Mouse (Mus musculus): ENCODE results near the gene Cpb2. TPM values are rescaled to one million over a fixed set of nuclear protein-coding genes. Genes with fewer than 3 reads are reported as not detected.

Cpb2 gene
- polyA plus RNA-seq, 1 experiment from 2014 or later = 19.8 TPM

- H3K4me2 ChIP-seq (replicated peaks; ENCODE audit: low read depth, low read length) = no peak overlapping the region
Observed at GRCm38 (mm10) chr14:75301081-75301480, 59.0 kb downstream of the Cpb2 start.

DNA sequence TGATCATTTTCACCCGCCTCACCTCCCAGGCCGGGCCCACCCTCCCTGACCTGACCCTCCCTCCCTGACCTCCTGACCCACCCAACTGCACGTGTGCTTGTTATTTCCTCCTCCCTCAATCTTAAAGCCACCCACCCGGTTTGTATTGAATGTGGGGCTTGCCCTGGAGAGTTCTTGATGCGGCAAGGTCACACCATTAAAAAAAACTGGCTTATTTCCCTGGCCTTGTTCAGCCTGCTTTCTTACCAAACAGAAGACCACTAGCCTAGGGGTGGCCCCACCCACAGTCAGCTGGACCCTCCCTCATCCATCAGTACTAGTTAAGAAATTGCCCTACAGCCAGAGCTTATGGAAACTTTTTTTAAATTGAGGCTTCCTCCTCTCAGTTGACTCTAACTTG is 61.7 kb downstream of the Cpb2 start:
- H3K27ac ChIP-seq (ENCODE audit: low read length) = no peak overlapping the region
- no peaks in the 10 kb centered on the region for H3K36me3 ChIP-seq (ENCODE audit: insufficient read depth, low read length)
- no peak overlapping the region for H3K9ac ChIP-seq (replicated peaks; ENCODE audit: low read length)
- WGBS = 23% methylated on average over 5 of the region's 5 CpGs
- no peaks in the 10 kb centered on the region for H3K4me1 ChIP-seq (ENCODE audit: insufficient read depth, low read length)
- no peak overlapping the region for H3K4me3 ChIP-seq (ENCODE audit: low read length)
- no peak overlapping the region for H3K4me2 ChIP-seq (replicated peaks; ENCODE audit: low read depth, low read length)
- no peak for ATAC-seq (ENCODE audit: low FRiP score, low TSS enrichment)
- H3K27me3 ChIP-seq (ENCODE audit: insufficient read depth, low read length) = no peaks in the 10 kb centered on the region
- H3K9me3 ChIP-seq (ENCODE audit: low read length) = no peaks in the 10 kb centered on the region

More at GRCm38 (mm10) chr14:75301081-75301480, 59.0 kb downstream of the Cpb2 start:
- Histone ChIP-seq H3K27ac (ENCODE audit: low read length) (no peak overlapping the region), H3K4me3 (ENCODE audit: low read length) (no peak overlapping the region), H3K9ac (replicated peaks; ENCODE audit: low read length) (no peak overlapping the region), H3K4me1 (ENCODE audit: insufficient read depth, low read length) (no peaks in the 10 kb centered on the region), H3K27me3 (ENCODE audit: insufficient read depth, low read length) (no peaks in the 10 kb centered on the region), H3K9me3 (ENCODE audit: low read length) (no peaks in the 10 kb centered on the region), H3K36me3 (ENCODE audit: insufficient read depth, low read length) (no peaks in the 10 kb centered on the region)
- no peak for ATAC-seq (ENCODE audit: low FRiP score, low TSS enrichment)
- 94% methylated on average over 1 of the region's 1 CpGs for whole genome bisulfite sequencing

- H3K4me2 ChIP-seq (replicated peaks; ENCODE audit: low read depth, low read length) = no peak overlapping the region
- H3K9ac ChIP-seq (replicated peaks; ENCODE audit: low read length) = no peak overlapping the region
- H3K27ac ChIP-seq (ENCODE audit: low read length) = no peak overlapping the region
- peaks cover 4% of the 10 kb centered on the region; the same call in 1 of the 2 replicates for H3K36me3 ChIP-seq (ENCODE audit: insufficient read depth, low read length)
- no peak for ATAC-seq (ENCODE audit: low FRiP score, low TSS enrichment)
- no peaks in the 10 kb centered on the region for H3K4me1 ChIP-seq (ENCODE audit: insufficient read depth, low read length)
- H3K27me3 ChIP-seq (ENCODE audit: insufficient read depth, low read length) = no peaks in the 10 kb centered on the region
- no peak overlapping the region for H3K4me3 ChIP-seq (ENCODE audit: low read length)
- H3K9me3 ChIP-seq (ENCODE audit: low read length) = no peaks in the 10 kb centered on the region
Observed at GRCm38 (mm10) chr14:75307855-75308254, 65.8 kb downstream of the Cpb2 start.

DNA sequence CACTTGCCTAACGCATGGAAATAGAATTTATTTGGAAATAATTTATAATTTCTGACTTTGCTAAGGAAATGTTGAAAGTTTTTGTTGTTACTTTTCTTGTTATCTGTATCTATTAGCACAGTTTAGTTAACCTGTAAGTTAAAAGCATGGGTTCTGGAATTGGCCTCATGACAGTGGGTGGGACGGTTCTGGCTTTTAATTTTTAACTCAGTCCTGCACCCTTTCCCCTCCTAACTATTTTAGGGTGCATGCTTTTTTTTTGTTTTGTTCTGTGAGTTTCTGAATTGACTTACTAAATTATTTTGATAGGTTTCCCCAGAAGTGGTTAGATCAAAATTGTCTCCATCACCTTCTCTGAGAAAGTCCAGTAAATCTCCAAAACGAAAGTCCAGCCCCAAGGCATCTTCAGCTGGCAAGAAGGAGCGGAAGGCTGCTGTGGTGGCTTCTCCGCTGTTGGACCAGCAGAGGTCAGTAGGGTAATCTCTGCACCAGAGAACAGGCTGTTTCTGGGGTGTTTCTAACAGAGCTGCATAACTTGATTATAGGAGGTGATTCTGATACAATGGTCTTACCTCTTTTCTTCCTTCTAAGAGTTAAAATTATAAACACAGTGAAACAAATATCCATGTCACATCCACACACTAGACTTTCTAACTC is 67.4 kb downstream of the Cpb2 start:
- H3K4me1 ChIP-seq (ENCODE audit: insufficient read depth, low read length) = no peaks in the 10 kb centered on the region
- no peak for ATAC-seq (ENCODE audit: low FRiP score, low TSS enrichment)
- H3K4me2 ChIP-seq (replicated peaks; ENCODE audit: low read depth, low read length) = no peak overlapping the region
- no peak overlapping the region for H3K27ac ChIP-seq (ENCODE audit: low read length)
- no peaks in the 10 kb centered on the region for H3K9me3 ChIP-seq (ENCODE audit: low read length)
- peaks cover 4% of the 10 kb centered on the region; the same call in 1 of the 2 replicates for H3K36me3 ChIP-seq (ENCODE audit: insufficient read depth, low read length)
- no peaks in the 10 kb centered on the region for H3K27me3 ChIP-seq (ENCODE audit: insufficient read depth, low read length)
- no peak overlapping the region for H3K4me3 ChIP-seq (ENCODE audit: low read length)
- 56% methylated on average over 5 of the region's 5 CpGs for WGBS
- no peak overlapping the region for H3K9ac ChIP-seq (replicated peaks; ENCODE audit: low read length)

- H3K9me3 ChIP-seq (ENCODE audit: low read length) = no peaks in the 10 kb centered on the region
- no peaks in the 10 kb centered on the region for H3K4me1 ChIP-seq (ENCODE audit: insufficient read depth, low read length)
- 95% methylated on average over 2 of the region's 2 CpGs for WGBS
- H3K4me2 ChIP-seq (replicated peaks; ENCODE audit: low read depth, low read length) = no peak overlapping the region
- no peak overlapping the region for H3K4me3 ChIP-seq (ENCODE audit: low read length)
- H3K36me3 ChIP-seq (ENCODE audit: insufficient read depth, low read length) = peaks cover 4% of the 10 kb centered on the region; the same call in 1 of the 2 replicates
- no peak overlapping the region for H3K27ac ChIP-seq (ENCODE audit: low read length)
- no peak for ATAC-seq (ENCODE audit: low FRiP score, low TSS enrichment)
- no peak overlapping the region for H3K9ac ChIP-seq (replicated peaks; ENCODE audit: low read length)
- H3K27me3 ChIP-seq (ENCODE audit: insufficient read depth, low read length) = no peaks in the 10 kb centered on the region
Observed at GRCm38 (mm10) chr14:75314484-75314883, 72.4 kb downstream of the Cpb2 start.

GRCm38 (mm10) chr14:75318736-75319135 is 76.6 kb downstream of the Cpb2 start:
- H3K4me1 ChIP-seq (ENCODE audit: insufficient read depth, low read length) = no peaks in the 10 kb centered on the region
- ATAC-seq (ENCODE audit: low FRiP score, low TSS enrichment) = no peak
- H3K36me3 ChIP-seq (ENCODE audit: insufficient read depth, low read length) = peaks cover 20% of the 10 kb centered on the region
- no peak overlapping the region for H3K27ac ChIP-seq (ENCODE audit: low read length)
- 91% methylated on average over 2 of the region's 2 CpGs for WGBS
- no peak overlapping the region for H3K4me2 ChIP-seq (replicated peaks; ENCODE audit: low read depth, low read length)
- H3K27me3 ChIP-seq (ENCODE audit: insufficient read depth, low read length) = no peaks in the 10 kb centered on the region
- no peaks in the 10 kb centered on the region for H3K9me3 ChIP-seq (ENCODE audit: low read length)
- H3K4me3 ChIP-seq (ENCODE audit: low read length) = no peak overlapping the region
- no peak overlapping the region for H3K9ac ChIP-seq (replicated peaks; ENCODE audit: low read length)

DNA sequence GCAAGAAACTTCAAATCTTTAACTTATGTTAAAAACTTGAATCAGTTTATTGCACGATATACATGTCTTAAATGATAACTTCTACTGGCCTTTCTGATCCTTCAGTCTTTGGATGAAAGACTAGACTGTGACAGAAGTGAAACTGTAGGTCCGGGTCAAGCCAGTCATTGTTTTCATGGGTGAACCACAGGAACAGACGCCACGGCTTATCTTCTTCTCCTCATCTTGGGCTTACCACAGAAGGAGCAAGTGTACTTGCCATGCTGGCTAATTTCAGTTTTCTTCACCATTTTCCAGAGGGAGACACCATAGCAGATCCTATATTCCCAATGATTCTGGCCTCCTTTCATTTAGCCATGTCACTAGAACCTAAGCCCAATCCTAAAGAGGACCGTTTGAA is 78.2 kb downstream of the Cpb2 start:
- Histone ChIP-seq H3K4me1 (ENCODE audit: insufficient read depth, low read length) (no peaks in the 10 kb centered on the region), H3K4me3 (ENCODE audit: low read length) (no peak overlapping the region), H3K27me3 (ENCODE audit: insufficient read depth, low read length) (no peaks in the 10 kb centered on the region), H3K4me2 (replicated peaks; ENCODE audit: low read depth, low read length) (no peak overlapping the region), H3K9ac (replicated peaks; ENCODE audit: low read length) (no peak overlapping the region), H3K9me3 (ENCODE audit: low read length) (no peaks in the 10 kb centered on the region), H3K36me3 (ENCODE audit: insufficient read depth, low read length) (peaks cover 27% of the 10 kb centered on the region), H3K27ac (ENCODE audit: low read length) (no peak overlapping the region)
- 95% methylated on average over 5 of the region's 5 CpGs for WGBS
- no peak for ATAC-seq (ENCODE audit: low FRiP score, low TSS enrichment)

DNA sequence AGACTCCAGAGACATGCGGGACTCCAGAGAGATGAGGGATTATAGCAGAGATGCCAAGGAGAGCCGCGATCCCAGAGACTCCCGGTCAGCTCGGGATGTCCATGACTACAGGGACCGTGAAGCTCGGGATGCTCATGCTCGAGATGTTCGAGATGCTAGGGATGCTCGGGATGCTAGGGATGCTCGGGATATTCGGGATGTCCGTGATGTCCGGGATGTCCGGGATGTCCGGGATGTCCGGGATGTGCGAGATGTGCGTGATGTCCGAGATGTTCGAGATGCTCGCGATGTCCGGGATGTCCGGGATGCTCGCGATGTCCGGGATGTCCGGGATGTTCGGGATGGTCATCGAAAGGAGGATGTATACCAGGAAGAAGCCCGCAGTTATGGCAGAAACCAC is 81.3 kb downstream of the Cpb2 start:
- Histone ChIP-seq H3K36me3 (ENCODE audit: insufficient read depth, low read length) (peaks cover 37% of the 10 kb centered on the region), H3K4me3 (ENCODE audit: low read length) (no peak overlapping the region), H3K4me2 (replicated peaks; ENCODE audit: low read depth, low read length) (no peak overlapping the region), H3K4me1 (ENCODE audit: insufficient read depth, low read length) (no peaks in the 10 kb centered on the region), H3K27ac (ENCODE audit: low read length) (no peak overlapping the region), H3K9me3 (ENCODE audit: low read length) (no peaks in the 10 kb centered on the region), H3K27me3 (ENCODE audit: insufficient read depth, low read length) (no peaks in the 10 kb centered on the region), H3K9ac (replicated peaks; ENCODE audit: low read length) (no peak overlapping the region)
- no peak for ATAC-seq (ENCODE audit: low FRiP score, low TSS enrichment)
- WGBS = 97% methylated on average over 32 of the region's 32 CpGs

DNA sequence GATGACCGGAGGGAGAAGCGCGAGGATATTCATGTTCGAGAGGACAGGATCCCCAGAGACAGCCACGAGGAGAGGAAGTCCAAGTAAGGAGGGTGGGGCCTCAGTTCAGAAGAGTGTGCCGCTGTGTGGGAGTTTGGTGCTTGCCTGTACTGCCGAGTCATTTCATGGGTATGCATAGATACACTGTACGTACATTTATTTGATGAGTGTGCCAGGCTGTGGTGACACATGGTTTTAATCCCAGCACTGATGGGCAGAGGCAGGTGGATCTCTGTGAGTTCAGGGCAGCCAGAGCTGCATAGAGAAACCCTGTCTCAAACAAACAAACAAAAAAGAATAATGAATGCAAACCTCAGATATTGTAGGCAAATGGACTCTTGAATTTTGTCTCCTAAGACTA is 86.0 kb downstream of the Cpb2 start:
- Histone ChIP-seq H3K9me3 (ENCODE audit: low read length) (no peaks in the 10 kb centered on the region), H3K27ac (ENCODE audit: low read length) (no peak overlapping the region), H3K4me3 (ENCODE audit: low read length) (no peak overlapping the region), H3K4me2 (replicated peaks; ENCODE audit: low read depth, low read length) (no peak overlapping the region), H3K36me3 (ENCODE audit: insufficient read depth, low read length) (peaks cover 47% of the 10 kb centered on the region), H3K27me3 (ENCODE audit: insufficient read depth, low read length) (no peaks in the 10 kb centered on the region), H3K4me1 (ENCODE audit: insufficient read depth, low read length) (no peaks in the 10 kb centered on the region), H3K9ac (replicated peaks; ENCODE audit: low read length) (no peak overlapping the region)
- WGBS = 79% methylated on average over 8 of the region's 8 CpGs
- no peak for ATAC-seq (ENCODE audit: low FRiP score, low TSS enrichment)

DNA sequence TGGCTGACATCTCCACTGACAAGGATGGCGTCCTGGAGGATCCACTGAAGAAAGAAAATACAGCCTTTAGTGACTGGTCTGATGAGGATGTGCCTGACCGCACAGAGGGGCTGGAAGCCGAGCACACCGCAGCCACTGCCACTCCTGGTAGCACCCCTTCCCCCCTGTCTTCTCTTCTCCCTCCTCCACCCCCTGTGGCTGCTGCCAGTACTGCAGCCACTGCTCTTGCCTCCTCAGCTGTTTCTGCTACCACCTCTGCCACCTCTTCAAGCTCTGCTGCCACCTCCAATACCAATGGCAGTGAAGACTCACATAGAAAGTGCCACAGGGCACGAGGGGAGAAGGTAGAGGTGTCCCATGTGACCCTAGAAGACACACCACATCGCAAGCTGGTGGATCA is 88.5 kb downstream of the Cpb2 start:
- Histone ChIP-seq H3K27ac (ENCODE audit: low read length) (no peak overlapping the region), H3K36me3 (ENCODE audit: insufficient read depth, low read length) (peaks cover 35% of the 10 kb centered on the region), H3K4me2 (replicated peaks; ENCODE audit: low read depth, low read length) (no peak overlapping the region), H3K9ac (replicated peaks; ENCODE audit: low read length) (no peak overlapping the region), H3K4me1 (ENCODE audit: insufficient read depth, low read length) (no peaks in the 10 kb centered on the region), H3K27me3 (ENCODE audit: insufficient read depth, low read length) (no peaks in the 10 kb centered on the region), H3K4me3 (ENCODE audit: low read length) (no peak overlapping the region), H3K9me3 (ENCODE audit: low read length) (no peaks in the 10 kb centered on the region)
- 84% methylated on average over 6 of the region's 6 CpGs for WGBS
- no peak for ATAC-seq (ENCODE audit: low FRiP score, low TSS enrichment)
